Mouse (Mus musculus) adrenal gland, postnatal 25 days (tissue): ENCODE measurements at regions not wholly inside any gene's neighbourhood (a gene's known extent, or its start where the extent isn't known, plus 50 kb on each side); places are given as distances from the start of the nearest gene placed in this dataset.

Experiments
- DNase-seq: peaks from one replicate; pipeline ENCODE4 v3.0.0; 2021; ENCODE audit warnings: mixed read lengths

DNA sequence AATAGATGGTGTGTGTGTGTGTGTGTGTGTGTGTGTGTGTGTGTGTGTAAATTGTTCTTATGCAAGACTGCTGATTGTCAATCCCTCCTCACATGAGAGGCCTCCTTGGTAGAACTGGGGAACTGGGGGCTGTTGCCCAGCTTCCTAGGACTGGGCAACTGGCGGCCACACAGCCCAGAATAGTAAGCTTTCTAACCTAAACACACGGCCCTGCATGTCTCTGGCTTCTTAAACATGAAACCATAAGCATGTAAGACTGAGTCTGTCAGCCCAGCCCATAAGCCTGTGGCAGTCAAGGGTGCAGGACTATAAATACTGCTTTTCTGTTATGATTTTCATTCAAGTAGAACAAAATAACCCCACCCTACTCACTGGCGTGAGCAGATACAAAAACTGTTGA, 60.7 kb downstream of the Ifng start:
- DNase-seq: no peak

- no peak for DNase-seq
Measured at GRCm38 (mm10) chr10:118504811-118505210, 64.0 kb downstream of the Ifng start.

- DNase-seq: no peak
Measured at GRCm38 (mm10) chr10:118506154-118506553, 65.3 kb downstream of the Ifng start.

DNA sequence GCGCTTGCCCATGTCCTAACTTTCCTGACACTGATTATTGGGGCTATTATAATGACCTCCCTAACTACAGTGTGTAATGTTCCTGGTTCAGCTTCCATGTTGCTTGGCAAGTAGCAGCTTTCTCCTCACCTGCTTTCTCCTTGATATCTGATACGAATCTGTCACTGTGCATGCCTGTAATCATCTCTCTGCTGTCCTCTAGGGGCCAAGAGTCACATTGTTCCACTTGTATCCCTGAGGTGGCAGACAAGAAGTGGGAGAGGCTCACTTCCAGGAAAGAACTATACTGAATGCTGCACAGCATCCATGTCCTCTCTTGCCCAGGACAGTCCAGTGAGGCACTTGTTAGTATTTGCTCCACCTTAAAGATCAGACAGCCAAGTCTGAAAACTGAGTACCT, 66.8 kb downstream of the Ifng start:
- DNase-seq: no peak

DNA sequence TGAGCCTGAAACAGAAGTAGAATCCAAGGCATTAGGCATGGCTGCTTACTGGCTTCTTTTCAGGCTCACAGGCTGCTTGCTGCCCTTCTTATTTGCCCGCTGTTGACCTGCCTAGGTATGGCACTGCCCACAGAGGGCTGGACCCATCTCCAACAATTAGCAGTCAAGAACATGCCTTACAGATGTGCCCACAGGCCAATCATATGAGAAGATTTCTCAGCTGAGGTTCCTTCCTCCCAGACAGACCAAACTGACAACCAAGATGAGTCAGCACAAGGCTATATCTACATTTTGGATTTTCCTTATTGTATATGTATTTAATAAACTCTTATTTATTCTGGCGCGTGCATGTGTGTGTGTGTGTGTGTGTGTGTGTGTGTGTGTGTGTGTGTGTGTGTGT, 76.0 kb downstream of the Ifng start:
- no peak for DNase-seq

GRCm38 (mm10) chr10:118517995-118518394, 77.1 kb downstream of the Ifng start:
- no peak for DNase-seq

DNA sequence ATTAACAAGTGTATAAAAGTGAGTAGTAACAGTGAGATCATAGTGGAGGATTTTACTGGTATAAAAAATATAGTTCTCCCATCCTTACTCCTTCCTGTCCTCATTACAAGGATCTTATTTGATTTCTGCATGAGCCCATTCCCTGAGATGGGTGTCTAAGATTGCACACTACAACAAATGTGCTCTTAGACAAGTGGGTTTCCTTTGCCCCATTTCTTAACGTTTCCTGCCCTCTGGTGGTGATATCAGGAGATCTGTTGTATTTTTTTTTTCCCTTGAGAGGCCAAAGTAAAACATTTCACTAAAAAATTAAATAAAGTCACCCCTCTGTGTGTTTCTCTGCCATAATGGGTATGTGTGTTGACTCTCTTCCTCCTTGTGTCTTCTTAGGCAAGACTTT, 105.1 kb downstream of the Ifng start:
- DNase-seq: no peak

GRCm38 (mm10) chr10:118550201-118550600, 109.4 kb downstream of the Ifng start:
- DNase-seq: no peak

- DNase-seq: no peak
Measured at GRCm38 (mm10) chr10:118558848-118559247, 118.0 kb downstream of the Ifng start.

DNA sequence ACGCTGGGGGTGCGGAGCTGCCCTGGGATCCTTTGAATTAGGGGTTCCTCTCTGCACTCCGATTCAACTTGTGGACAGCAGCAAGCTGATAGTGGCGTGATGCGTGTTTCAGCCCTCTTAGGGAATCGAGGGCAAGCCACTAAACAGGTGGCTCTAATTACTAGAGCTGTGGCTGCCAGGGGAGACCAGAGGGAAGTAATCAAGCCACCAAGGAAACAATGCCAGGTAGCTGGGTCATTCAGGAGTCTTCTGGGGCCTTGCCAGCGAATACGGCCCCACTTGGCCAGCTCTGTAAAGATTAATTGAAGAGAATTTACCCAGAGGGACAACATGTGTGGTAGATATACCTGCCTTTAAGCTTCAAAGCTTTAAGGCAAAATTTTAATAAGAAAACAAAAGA, 123.2 kb downstream of the Ifng start:
- DNase-seq: no peak

GRCm38 (mm10) chr10:118564528-118565268, 123.9 kb downstream of the Ifng start:
- DNase-seq: no peak

DNA sequence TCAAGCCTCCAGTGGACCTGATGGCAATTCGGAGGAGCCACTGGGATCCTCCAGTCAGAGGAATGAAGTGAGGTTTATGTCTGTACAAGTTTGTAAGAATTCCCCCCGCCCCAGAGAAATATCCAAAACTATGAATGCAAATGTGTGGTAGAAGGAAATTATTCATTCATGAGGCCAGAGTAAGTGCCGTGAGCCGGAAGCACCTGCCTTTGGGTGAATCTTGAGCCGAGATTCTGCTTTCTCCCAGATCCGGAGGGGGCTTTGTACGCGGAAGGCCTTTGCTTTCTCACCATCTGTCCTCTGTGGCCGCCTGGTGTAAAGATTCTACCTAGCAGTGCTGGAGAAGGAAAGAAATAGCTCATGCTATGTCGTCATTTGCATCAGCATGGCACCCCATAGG, 127.8 kb downstream of the Ifng start:
- no peak for DNase-seq

DNA sequence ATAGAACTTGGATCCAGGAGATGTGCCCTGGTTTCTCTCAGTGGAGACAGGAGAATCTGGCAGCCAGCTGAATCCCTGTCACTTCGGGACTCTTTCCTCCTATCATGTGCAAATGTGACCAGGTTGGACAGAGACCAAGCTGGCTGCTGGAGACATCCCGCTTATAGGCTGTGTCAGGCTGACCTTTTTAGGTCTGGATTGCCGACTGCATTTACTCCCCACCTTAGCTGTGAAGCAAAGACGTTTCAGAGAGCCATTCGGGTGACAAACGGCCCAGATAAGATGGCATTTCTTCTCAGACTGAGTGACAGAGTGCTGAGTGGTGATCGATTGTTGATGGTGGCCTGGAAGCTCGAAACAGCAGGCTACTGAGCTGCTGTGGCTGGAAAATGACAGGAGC, 128.6 kb downstream of the Ifng start:
- no peak for DNase-seq

DNA sequence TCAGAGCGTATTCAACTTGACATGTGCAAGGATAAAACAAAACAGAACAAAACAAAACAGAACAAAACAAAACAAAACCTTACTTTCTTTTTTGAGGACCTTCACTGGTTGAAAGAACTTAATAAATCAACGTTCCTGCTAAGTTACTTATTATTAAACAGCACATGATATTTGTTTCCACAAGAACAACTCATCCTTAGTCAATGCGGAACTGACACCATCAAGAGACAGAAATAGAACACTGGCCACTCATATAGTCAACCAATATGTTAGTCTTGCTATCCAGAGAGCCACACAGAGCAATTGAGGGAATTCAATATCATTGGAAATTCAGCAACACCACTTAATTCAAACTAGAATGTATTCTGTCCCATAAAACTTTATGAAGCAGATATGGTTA, 132.4 kb downstream of the Ifng start:
- no peak for DNase-seq

DNA sequence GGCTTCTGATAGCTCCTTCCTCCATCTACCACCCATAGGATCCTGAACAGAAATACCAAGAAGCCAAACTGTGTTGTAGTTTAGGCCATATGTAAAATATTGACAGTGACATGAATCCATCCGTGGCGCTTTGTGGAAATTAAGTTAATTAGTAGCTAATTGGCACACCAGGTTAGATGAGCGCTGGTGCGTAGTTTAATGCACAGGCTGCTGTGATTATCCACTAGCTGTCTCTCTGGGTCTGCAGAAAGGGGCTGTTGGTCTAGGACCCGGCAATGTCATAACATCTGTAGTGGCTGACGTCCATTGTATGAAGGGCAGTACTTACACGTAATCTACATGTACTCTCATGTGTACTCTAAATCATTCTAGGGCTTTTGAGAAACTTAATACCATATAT, 134.7 kb downstream of the Ifng start:
- no peak for DNase-seq

DNA sequence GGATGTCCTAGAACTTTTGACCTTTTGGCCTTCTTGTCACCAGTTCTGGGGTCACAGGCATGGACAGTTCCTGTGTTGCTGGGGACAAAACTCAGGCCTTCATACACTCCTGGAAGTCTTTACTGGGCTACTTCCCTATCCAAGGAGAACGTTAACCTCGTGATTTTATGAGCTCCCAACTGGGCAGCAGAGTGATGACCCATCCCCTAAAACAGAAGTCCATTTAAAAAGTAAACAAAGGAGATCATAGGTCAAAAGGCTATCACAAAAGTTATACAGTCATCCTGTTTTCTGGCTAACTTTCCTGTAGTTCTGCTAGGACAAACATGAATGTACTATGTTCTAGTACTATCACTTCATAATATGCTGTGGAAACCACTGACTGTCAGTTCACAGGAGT, 140.5 kb downstream of the Ifng start:
- DNase-seq: no peak

- no peak for DNase-seq
Measured at GRCm38 (mm10) chr10:118585821-118586220, 145.0 kb downstream of the Ifng start.

- no peak for DNase-seq
Measured at GRCm38 (mm10) chr10:118588198-118588597, 147.4 kb downstream of the Ifng start.

- peak; percentile 79 for DNase-seq
Measured at GRCm38 (mm10) chr10:118592648-118593368, 152.0 kb downstream of the Ifng start.

GRCm38 (mm10) chr10:118596206-118596605, 155.4 kb downstream of the Ifng start:
- DNase-seq: no peak

DNA sequence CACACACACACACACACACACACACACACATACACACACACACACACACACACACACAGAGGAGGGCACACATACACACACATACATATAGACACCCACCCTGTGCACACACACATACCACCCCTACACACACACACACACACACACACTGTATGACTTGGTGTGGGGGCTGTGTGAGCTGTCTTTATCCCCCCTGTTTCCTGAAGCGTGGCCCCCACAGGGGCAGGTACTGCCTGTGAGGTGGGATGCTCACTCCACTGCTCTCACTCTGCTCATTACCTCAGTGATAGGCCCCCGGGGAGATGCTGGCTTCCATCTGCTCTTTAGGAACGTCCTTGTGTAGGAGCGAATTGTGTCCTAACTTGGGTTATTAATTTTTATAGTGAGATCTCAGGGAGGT, 157.7 kb downstream of the Ifng start:
- DNase-seq: no peak

- no peak for DNase-seq
Measured at GRCm38 (mm10) chr10:118599197-118599596, 158.4 kb downstream of the Ifng start.

GRCm38 (mm10) chr10:118599610-118600009, 158.8 kb downstream of the Ifng start:
- no peak for DNase-seq

GRCm38 (mm10) chr10:118602922-118603321, 162.1 kb downstream of the Ifng start:
- DNase-seq: no peak
